Mouse (Mus musculus): Measurements from ENCODE around the gene Gm44965. TPM values are rescaled to one million over a fixed set of nuclear protein-coding genes. Genes with fewer than 3 reads are reported as not detected.

Gene Gm44965
- 1.4 TPM in 1 of 2 replicates, not detected in the other for polyA plus RNA-seq (2015; fragmentation: Nextera tagmentation; extraction: Ambion mirVana)

DNA sequence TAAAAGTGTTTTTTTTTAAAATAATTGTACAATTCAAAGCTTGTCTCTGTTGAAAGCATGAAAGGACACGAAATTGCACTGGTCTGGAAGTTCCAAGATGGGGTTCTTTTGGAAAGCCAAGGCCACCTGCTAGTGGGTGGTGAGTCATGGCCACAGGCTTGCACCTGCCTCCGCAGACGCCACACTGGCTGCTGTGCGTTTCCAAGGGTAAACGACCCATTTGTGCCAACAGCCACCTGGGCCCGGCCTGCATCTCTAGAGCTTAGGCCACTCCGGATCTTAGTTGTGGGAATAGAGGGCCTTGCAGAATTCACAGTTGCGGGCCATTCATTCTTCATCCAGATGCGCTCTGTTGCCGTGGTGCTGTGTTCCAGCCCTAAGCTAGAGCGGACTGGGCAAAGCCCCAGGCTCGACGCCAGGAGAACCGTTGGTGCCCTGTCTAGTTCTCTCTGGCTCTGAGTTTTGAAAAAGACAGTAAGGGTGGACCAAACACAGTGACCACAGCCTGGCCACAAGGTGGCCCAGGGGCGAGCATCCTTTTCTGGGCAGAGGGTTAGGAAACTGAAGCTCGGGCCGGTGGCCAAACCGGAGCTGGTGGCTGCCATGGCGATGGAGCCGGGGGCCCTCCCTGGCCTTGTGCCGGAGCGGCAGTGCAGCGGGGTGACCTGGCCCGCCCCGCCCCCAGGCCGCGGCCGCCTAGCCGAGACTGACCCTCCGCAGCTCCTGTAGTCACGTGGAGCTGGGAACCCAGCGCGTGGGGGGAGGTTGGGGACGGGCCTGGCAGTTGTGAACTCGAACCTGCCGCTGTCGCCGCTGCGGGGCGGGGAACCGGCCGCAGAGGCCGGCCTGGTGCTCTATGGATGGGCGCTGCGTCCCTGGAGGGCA, at the start of gene Gm44965, which contains the start of gene Repin1:
Gm44965 (plus strand) TSS at position 784 of the 885 bp plus-strand sequence.
Repin1 (plus strand) TSS at position 726 of the 885 bp plus-strand sequence.

GRCm38 (mm10) chr6:48554280-48555103, 39.2 kb upstream of the Gm44965 start, which contains the start of gene Lrrc61:
Gene Lrrc61 (plus strand): TSS chr6:48554796.

DNA sequence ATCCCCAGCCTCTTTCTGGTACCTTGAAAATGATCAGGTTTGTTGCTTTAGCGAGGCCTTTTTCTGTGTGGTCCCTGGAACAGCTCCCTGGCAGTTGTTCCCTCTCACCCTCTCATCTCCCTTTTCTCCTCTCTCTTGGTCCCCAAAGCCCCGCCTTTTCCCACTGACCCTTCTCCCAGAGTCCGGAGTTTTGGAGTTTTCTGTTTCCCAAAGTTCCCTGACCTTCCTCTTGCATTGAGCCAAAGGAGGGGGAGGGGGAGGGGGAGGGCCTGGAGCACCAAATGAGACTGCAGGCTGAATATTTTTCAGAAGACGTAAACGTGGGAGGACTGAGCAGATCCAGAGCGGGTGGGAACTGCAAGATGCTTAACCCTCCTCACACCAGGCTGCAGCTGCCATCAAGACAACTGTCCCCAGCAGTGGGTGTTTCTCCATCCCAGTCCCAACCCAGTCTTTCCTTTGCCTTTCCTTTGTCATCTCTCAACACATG, 21.1 kb upstream of the Gm44965 start, which contains the start of gene Rarres2:
Rarres2 (minus strand) TSS at position 218 of the 490 bp plus-strand sequence.

GRCm38 (mm10) chr6:48589194-48589750, 4.5 kb upstream of the Gm44965 start, which contains the start of gene Gm45021:
Gene Gm45021 (plus strand): TSS chr6:48589610.

GRCm38 (mm10) chr6:48601271-48602079, 7.7 kb downstream of the Gm44965 start, which contains the start of gene Zfp775:
Gene Zfp775 (plus strand): TSS chr6:48602063.

GRCm38 (mm10) chr6:48626464-48626863, 32.7 kb downstream of the Gm44965 start, which contains the start of gene AI854703:
Gene AI854703 (plus strand): TSS chr6:48626764.

GRCm38 (mm10) chr6:48646995-48647394, 53.3 kb downstream of the Gm44965 start, which contains the start of gene Gimap8:
Gene Gimap8 (plus strand): TSS chr6:48647234.

Other genes with a start within 250 kb of the Gm44965 start
- 7.3 and 7.6 TPM in 2 replicates for gene Krba1, start 198.4 kb upstream of the Gm44965 start, polyA plus RNA-seq (2015; fragmentation: Nextera tagmentation; extraction: Ambion mirVana)
- 43.5 and 50.9 TPM in 2 replicates for gene Zfp467, start 148.1 kb upstream of the Gm44965 start, polyA plus RNA-seq (2015; fragmentation: Nextera tagmentation; extraction: Ambion mirVana)
- gene Sspo, start 145.7 kb upstream of the Gm44965 start, polyA plus RNA-seq (2015; fragmentation: Nextera tagmentation; extraction: Ambion mirVana): 0.08 and 0.10 TPM in 2 replicates
- 42.7 and 44.7 TPM in 2 replicates for gene Atp6v0e2, start 56.3 kb upstream of the Gm44965 start, polyA plus RNA-seq (2015; fragmentation: Nextera tagmentation; extraction: Ambion mirVana)
- gene Lrrc61, start 39.1 kb upstream of the Gm44965 start, polyA plus RNA-seq (2015; fragmentation: Nextera tagmentation; extraction: Ambion mirVana): 4.8 and 5.3 TPM in 2 replicates
- 956 and 1,075 TPM in 2 replicates for gene Rarres2, start 21.2 kb upstream of the Gm44965 start, polyA plus RNA-seq (2015; fragmentation: Nextera tagmentation; extraction: Ambion mirVana)
- gene Gm45021, start 4.3 kb upstream of the Gm44965 start, polyA plus RNA-seq (2015; fragmentation: Nextera tagmentation; extraction: Ambion mirVana): not detected in 2 replicates
- 36.6 and 40.8 TPM in 2 replicates for gene Repin1, start 58 bp upstream of the Gm44965 start, polyA plus RNA-seq (2015; fragmentation: Nextera tagmentation; extraction: Ambion mirVana)
- 4.7 and 5.6 TPM in 2 replicates for gene Zfp775, start 8.1 kb downstream of the Gm44965 start, polyA plus RNA-seq (2015; fragmentation: Nextera tagmentation; extraction: Ambion mirVana)
- 1.7 and 2.3 TPM in 2 replicates for gene AI854703, start 32.8 kb downstream of the Gm44965 start, polyA plus RNA-seq (2015; fragmentation: Nextera tagmentation; extraction: Ambion mirVana)
- 0.48 and 0.73 TPM in 2 replicates for gene Gimap8, start 53.3 kb downstream of the Gm44965 start, polyA plus RNA-seq (2015; fragmentation: Nextera tagmentation; extraction: Ambion mirVana)
- 3.7 and 3.9 TPM in 2 replicates for gene Gimap9, start 82.2 kb downstream of the Gm44965 start, polyA plus RNA-seq (2015; fragmentation: Nextera tagmentation; extraction: Ambion mirVana)
- 5.5 and 5.9 TPM in 2 replicates for gene Gimap4, start 90.6 kb downstream of the Gm44965 start, polyA plus RNA-seq (2015; fragmentation: Nextera tagmentation; extraction: Ambion mirVana)
- gene Gimap6, start 114.3 kb downstream of the Gm44965 start, polyA plus RNA-seq (2015; fragmentation: Nextera tagmentation; extraction: Ambion mirVana): 10.7 and 11.1 TPM in 2 replicates
- 0.47 and 0.62 TPM in 2 replicates for gene Gm28053, start 124.7 kb downstream of the Gm44965 start, polyA plus RNA-seq (2015; fragmentation: Nextera tagmentation; extraction: Ambion mirVana)
- not detected in 2 replicates for gene Gimap7, start 124.7 kb downstream of the Gm44965 start, polyA plus RNA-seq (2015; fragmentation: Nextera tagmentation; extraction: Ambion mirVana)
- gene Gimap1, start 145.1 kb downstream of the Gm44965 start, polyA plus RNA-seq (2015; fragmentation: Nextera tagmentation; extraction: Ambion mirVana): 4.1 and 5.8 TPM in 2 replicates
- gene Gimap5, start 152.3 kb downstream of the Gm44965 start, polyA plus RNA-seq (2015; fragmentation: Nextera tagmentation; extraction: Ambion mirVana): 3.7 and 5.1 TPM in 2 replicates
- 0.10 TPM in 1 of 2 replicates, not detected in the other for gene Gimap3, start 176.9 kb downstream of the Gm44965 start, polyA plus RNA-seq (2015; fragmentation: Nextera tagmentation; extraction: Ambion mirVana)
- gene Tmem176a, start 247.0 kb downstream of the Gm44965 start, polyA plus RNA-seq (2015; fragmentation: Nextera tagmentation; extraction: Ambion mirVana): 108 and 134 TPM in 2 replicates
- 257 and 312 TPM in 2 replicates for gene Tmem176b, start 247.6 kb downstream of the Gm44965 start, polyA plus RNA-seq (2015; fragmentation: Nextera tagmentation; extraction: Ambion mirVana)

Data from urinary bladder, postnatal 0 days (tissue).